Mouse (Mus musculus) small intestine, adult 2 months (tissue): ENCODE measurements around the gene Gnpat.

Source experiments
- CTCF ChIP-seq: fragments of 200-500 bp; IDR thresholded peaks from 2 replicates; pipeline ENCODE4 v1.5.1; 2012; ENCODE audit warnings: low read depth, mild to moderate bottlenecking, control low read depth, inconsistent platforms, low read length, moderate library complexity, mixed read lengths; ENCODE audit not compliant: insufficient replicate concordance, insufficient read length; ENCODE audit errors: extremely low read depth
- POLR2A ChIP-seq: fragments of 200-500 bp; IDR thresholded peaks from 2 replicates; pipeline ENCODE4 v1.6.1; 2012; ENCODE audit warnings: low read depth, mild to moderate bottlenecking, control low read depth, inconsistent platforms, low read length, moderate library complexity

GRCm38 (mm10) chr8:124840900-124841299 lies 21.9 kb upstream of the Gnpat start:
- no peak for TF ChIP-seq POLR2A
- TF ChIP-seq CTCF: no peak
